Mouse (Mus musculus): ENCODE measurements around the gene Cog2.

DNA sequence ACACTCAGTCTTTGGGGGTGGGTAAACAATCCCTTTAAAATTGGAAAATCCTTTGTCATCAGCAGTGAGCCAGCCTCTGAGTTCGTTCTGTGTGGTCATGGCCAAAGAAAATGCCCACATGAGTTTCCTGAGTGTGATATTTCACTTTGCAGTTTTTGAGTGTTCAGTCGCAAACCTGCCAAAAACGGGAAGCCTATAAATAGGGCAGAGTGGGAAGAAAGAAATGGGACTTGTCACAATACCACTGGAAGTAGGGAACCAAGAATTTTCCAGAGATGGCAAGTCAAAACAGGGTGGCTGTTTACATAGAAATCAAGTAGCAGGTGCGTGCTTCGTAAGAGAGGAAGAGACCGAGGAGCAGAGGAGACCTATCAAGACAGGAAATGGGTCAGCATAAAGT, 4.0 kb upstream of the Cog2 start:
- no peak for TF ChIP-seq CTCF (IDR thresholded peaks at IDR 0.05)
- TF ChIP-seq POLR2A (IDR thresholded peaks at IDR 0.05; ENCODE audit: insufficient read depth, low read depth, low read length), result no peak
- TF ChIP-seq EP300 (IDR thresholded peaks at IDR 0.05; ENCODE audit: insufficient read depth, low read depth, low read length), result no peak

Measured in heart, adult 2 months (tissue).